Comparison of ENCODE assay signal across 8 mouse cellular contexts in the genomic region with DNA sequence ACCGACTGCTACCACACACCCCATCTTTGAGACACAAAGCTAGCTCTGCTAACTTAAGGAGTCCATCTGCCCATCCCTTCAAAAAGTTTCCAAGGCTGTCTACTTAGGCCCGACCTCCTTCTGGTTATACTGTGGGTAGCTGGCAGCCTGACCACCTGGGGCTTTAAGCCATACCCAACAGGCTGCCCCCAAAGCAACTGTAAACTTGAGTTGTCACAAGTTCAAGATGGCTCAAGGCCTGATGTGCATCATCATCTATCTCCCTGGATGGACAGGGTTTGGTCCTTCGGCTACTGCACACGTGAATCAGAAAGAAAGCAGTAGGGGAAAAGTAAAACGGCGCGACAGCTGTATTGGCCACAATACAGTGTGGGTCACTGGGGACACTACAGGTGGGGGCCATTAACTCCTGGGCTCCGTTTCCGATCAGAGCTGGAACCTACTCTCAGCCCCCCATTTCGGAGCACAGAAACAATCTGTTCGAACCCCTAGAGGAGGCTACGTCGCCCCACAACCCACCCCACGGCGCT. TPM values are rescaled to one million over a fixed set of nuclear protein-coding genes. Genes with fewer than 3 reads are reported as not detected.
A peak's percentile ranks its signal among the peaks of the same experiment; 100 is the strongest.
DNase-seq lines count a peak whose midpoint lies in the region; ATAC-seq lines count a peak whose summit lies in the region.

No protein-coding gene starts in this region.

- ATAC-seq in kidney, embryonic 14.5 days (ENCODE audit: low FRiP score, low TSS enrichment) = no peak
- ATAC-seq in hindbrain, embryonic 14.5 days (ENCODE audit: low FRiP score) = no peak; the same call in 1 of the 2 replicates
- peak; percentile 19 for ATAC-seq in midbrain, embryonic 16.5 days

- WGBS in kidney, embryonic 14.5 days = 3% methylated on average over 15 of the region's 15 CpGs
- 4% methylated on average over 15 of the region's 15 CpGs for WGBS in hindbrain, embryonic 14.5 days
- WGBS in midbrain, embryonic 16.5 days = 2% methylated on average over 15 of the region's 15 CpGs

- no peaks in the 10 kb centered on the region for H3K9me3 ChIP-seq in kidney, embryonic 14.5 days (ENCODE audit: control insufficient read depth, low read length)
- H3K9me3 ChIP-seq in hindbrain, embryonic 14.5 days (ENCODE audit: control insufficient read depth, low read length) = no peaks in the 10 kb centered on the region
- H3K9me3 ChIP-seq in midbrain, embryonic 16.5 days (replicated peaks; ENCODE audit: control insufficient read depth, low read length, poor library complexity, severe bottlenecking) = no peaks in the 10 kb centered on the region

- peak overlapping the region; percentile 82 for H3K4me3 ChIP-seq in kidney, embryonic 14.5 days (ENCODE audit: low read length)
- peak overlapping the region; percentile 77 for H3K4me3 ChIP-seq in hindbrain, embryonic 14.5 days (replicated peaks; ENCODE audit: low read length)
- H3K4me3 ChIP-seq in midbrain, embryonic 16.5 days (ENCODE audit: low read depth, low read length) = peak overlapping the region; percentile 95

- DNase-seq in kidney, postnatal 14 days = no peak
- DNase-seq in R1 (ENCODE audit: low read depth, low spot score) = peak; percentile 23
- DNase-seq in hindbrain, embryonic 14.5 days (ENCODE audit: low spot score) = no peak
- no peak for DNase-seq in adrenal gland, adult 8-10 months
- no peak for DNase-seq in right cerebral cortex, postnatal 14 days
- DNase-seq in right cerebral cortex, adult 2 months (ENCODE audit: low spot score in 2 of 2) = no peak

- peaks cover 11% of the 10 kb centered on the region; the same call in 1 of the 2 replicates for H3K4me1 ChIP-seq in kidney, embryonic 14.5 days (ENCODE audit: control insufficient read depth, insufficient read depth, low read length)
- peaks cover 12% of the 10 kb centered on the region for H3K4me1 ChIP-seq in hindbrain, embryonic 14.5 days (replicated peaks; ENCODE audit: control insufficient read depth, insufficient read depth, low read length)
- H3K4me1 ChIP-seq in midbrain, embryonic 16.5 days (ENCODE audit: control insufficient read depth, insufficient read depth, low read length) = peaks cover 16% of the 10 kb centered on the region

- H3K27ac ChIP-seq in kidney, embryonic 14.5 days (ENCODE audit: low read depth, low read length) = peak overlapping the region; percentile 99
- H3K27ac ChIP-seq in hindbrain, embryonic 14.5 days = peak overlapping the region; percentile 99
- peak overlapping the region; percentile 98 for H3K27ac ChIP-seq in midbrain, embryonic 16.5 days (ENCODE audit: low read length)

- H3K27me3 ChIP-seq in kidney, embryonic 14.5 days (ENCODE audit: control insufficient read depth, insufficient read depth, low read length) = no peaks in the 10 kb centered on the region
- H3K27me3 ChIP-seq in hindbrain, embryonic 14.5 days (ENCODE audit: control insufficient read depth, insufficient read depth, low read length) = no peaks in the 10 kb centered on the region
- no peaks in the 10 kb centered on the region for H3K27me3 ChIP-seq in midbrain, embryonic 16.5 days (ENCODE audit: control insufficient read depth, insufficient read depth, low read depth, low read length)

- peak overlapping the region; percentile 69 for H3K4me2 ChIP-seq in kidney, embryonic 14.5 days (replicated peaks; ENCODE audit: low read depth, low read length)
- H3K4me2 ChIP-seq in hindbrain, embryonic 14.5 days (replicated peaks) = peak overlapping the region; percentile 95
- peak overlapping the region; percentile 99 for H3K4me2 ChIP-seq in midbrain, embryonic 16.5 days (ENCODE audit: low read length)

- H3K36me3 ChIP-seq in kidney, embryonic 14.5 days (ENCODE audit: control insufficient read depth, insufficient read depth, low read length) = peaks cover 37% of the 10 kb centered on the region
- H3K36me3 ChIP-seq in hindbrain, embryonic 14.5 days (replicated peaks; ENCODE audit: control insufficient read depth, insufficient read depth) = peaks cover 36% of the 10 kb centered on the region
- peaks cover 31% of the 10 kb centered on the region for H3K36me3 ChIP-seq in midbrain, embryonic 16.5 days (ENCODE audit: control insufficient read depth, insufficient read depth, low read length)

- H3K9ac ChIP-seq in kidney, embryonic 14.5 days (ENCODE audit: low read depth, low read length) = peak overlapping the region; percentile 93
- H3K9ac ChIP-seq in hindbrain, embryonic 14.5 days = peak overlapping the region; percentile 92
- H3K9ac ChIP-seq in midbrain, embryonic 16.5 days (ENCODE audit: low read depth, low read length) = peak overlapping the region; percentile 97

RNA-seq across cellular contexts. Expression of gene Eif3d, which starts 0.6 kb away (rescaled TPM):
- polyA plus RNA-seq in kidney, embryonic 14.5 days (2014; fragmentation: Nextera tagmentation; extraction: Ambion mirVana) = 188 and 247 TPM in 2 replicates
- polyA plus RNA-seq in hindbrain, embryonic 14.5 days (2014; fragmentation: Nextera tagmentation; extraction: Ambion mirVana) = 167 and 177 TPM in 2 replicates
- polyA plus RNA-seq in midbrain, embryonic 16.5 days (2015; fragmentation: Nextera tagmentation; extraction: Ambion mirVana) = 164 and 166 TPM in 2 replicates
- total RNA-seq in adrenal gland, adult 8-10 months (2022) = 100 to 1,000 TPM; 140 to 159 (median 147) TPM

RNA-seq across cellular contexts. Expression of gene Foxred2, which starts 13.5 kb away (rescaled TPM):
- polyA plus RNA-seq in kidney, embryonic 14.5 days (2014; fragmentation: Nextera tagmentation; extraction: Ambion mirVana) = 4.2 and 6.2 TPM in 2 replicates
- 10.7 and 10.8 TPM in 2 replicates for polyA plus RNA-seq in hindbrain, embryonic 14.5 days (2014; fragmentation: Nextera tagmentation; extraction: Ambion mirVana)
- polyA plus RNA-seq in midbrain, embryonic 16.5 days (2015; fragmentation: Nextera tagmentation; extraction: Ambion mirVana) = 9.2 and 11.0 TPM in 2 replicates
- 1 to 10 TPM; 4.2 to 9.3 (median 6.3) TPM for total RNA-seq in adrenal gland, adult 8-10 months (2022)

RNA-seq across cellular contexts. Expression of gene Txn2, which starts 41.2 kb away (rescaled TPM):
- polyA plus RNA-seq in kidney, embryonic 14.5 days (2014; fragmentation: Nextera tagmentation; extraction: Ambion mirVana) = 269 and 294 TPM in 2 replicates
- 207 and 216 TPM in 2 replicates for polyA plus RNA-seq in hindbrain, embryonic 14.5 days (2014; fragmentation: Nextera tagmentation; extraction: Ambion mirVana)
- 187 and 190 TPM in 2 replicates for polyA plus RNA-seq in midbrain, embryonic 16.5 days (2015; fragmentation: Nextera tagmentation; extraction: Ambion mirVana)
- 100 to 1,000 TPM; 548 to 745 (median 627) TPM for total RNA-seq in adrenal gland, adult 8-10 months (2022)
